Mouse (Mus musculus) megakaryocyte, adult 5-6 weeks (primary cell): ENCODE data around the gene Kifc3. TPM values are rescaled to one million over a fixed set of nuclear protein-coding genes. Genes with fewer than 3 reads are reported as not detected.

Source experiments
- ATAC-seq: 2 replicates; pipeline ENCODE4 v1.8.0; 2016; ENCODE audit warnings: mild to moderate bottlenecking, inconsistent platforms; ENCODE audit not compliant: poor library complexity, severe bottlenecking
- total RNA-seq, 2 experiments: library from RNA; stranded (forward) in 1 of 2; stranded (reverse) in 1 of 2; fragments of 153-499, 151-499 nt in 1 of 2; fragments of 221-1000, 200-1000 nt in 1 of 2; gene quantifications; 2 replicates each; pipeline versions ENCODE4 v1.2.3 to v1.2.4; 2015 to 2017

The Kifc3 gene
- total RNA-seq, 2 experiments from 2014 or later, result 2.3 to 15.1 TPM

DNA sequence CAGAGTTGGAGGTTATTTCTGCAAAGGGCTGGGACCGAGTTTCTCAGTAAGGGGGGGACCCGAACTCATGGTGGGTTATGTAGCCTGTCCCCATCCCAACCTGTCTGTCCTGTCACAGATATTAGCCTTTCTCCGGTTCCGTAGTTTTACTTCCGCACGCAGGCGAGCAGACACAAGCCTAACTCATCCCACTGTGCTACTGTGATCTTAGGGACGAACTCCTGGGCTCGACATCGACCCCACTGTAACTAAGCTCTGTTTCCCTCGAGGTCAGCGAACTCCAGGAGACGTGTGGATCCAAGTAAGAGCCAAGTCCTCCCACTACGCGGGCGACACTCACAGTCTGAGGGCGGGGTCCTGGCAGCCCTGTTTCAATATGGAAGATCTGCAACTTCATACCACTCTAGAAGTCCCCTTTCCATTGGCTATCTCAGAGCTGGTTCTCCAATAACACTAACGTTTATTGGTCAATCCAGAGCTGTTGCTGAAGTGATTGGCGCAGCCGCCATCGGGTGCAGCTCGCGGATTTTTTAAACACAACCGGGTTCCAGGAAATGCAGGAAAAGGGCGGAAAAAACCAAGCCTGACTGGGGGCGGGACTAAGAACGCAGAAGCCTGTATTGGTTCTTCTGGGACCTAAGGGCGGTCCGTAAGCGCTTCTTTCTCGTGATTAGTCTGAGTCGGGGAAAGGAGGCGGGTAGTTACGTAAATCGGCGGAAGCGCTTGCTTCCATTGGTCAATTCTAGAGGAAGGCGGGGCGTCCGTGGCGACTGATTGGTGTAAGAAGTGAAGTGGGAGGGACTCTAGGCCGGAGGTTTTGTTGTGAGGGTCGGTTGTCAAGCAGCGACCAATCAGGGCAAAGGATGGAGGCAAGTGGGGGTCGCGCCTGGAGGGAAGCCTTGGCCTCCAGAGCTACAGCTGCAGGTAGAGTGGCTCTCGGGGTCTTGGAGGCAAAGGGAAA lies 122.0 kb downstream of the Kifc3 start, which contains the start of gene Katnb1:
TSS of gene Katnb1 (plus strand) at position 806 of the 961 bp plus-strand sequence.
- ATAC-seq, result peak; percentile 84

DNA sequence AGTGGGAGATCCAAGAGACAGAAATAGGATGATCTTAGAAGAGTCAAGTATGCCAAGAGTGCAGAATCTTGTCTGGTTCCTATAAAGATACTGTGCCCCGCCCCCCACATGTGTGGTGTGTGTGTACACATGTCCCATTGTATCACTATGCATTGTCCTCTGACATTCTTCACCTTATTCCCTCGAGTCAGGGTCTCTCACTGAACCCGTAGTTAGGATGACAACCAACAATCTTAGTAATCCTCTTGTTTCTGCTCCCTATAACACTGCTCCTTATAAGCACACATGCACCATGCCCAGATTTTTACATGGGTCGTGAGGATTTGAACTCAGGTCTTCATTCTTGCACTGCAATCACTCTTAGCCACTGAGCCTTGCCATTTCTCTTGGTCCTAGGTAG lies 123.3 kb downstream of the Kifc3 start:
- no peak for ATAC-seq

DNA sequence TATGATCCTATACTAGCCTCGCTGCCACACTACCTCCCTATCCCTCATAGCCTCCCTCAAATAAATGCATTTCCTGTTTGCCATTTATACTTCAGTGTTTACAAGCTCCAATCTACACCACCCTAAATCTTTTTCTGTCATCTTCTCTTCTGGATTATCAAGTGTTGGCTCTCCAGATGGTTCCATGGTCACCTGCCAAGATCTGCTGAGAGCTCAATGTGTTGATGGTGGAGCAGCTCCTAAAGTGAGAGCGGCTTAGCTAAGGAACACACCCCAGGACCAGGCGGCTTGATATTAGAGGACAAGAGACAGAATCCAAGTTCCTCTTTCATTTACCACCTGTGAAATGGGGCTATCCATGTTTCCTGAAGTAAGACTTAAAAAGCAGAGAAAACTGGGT lies 124.6 kb downstream of the Kifc3 start:
- ATAC-seq, result no peak

DNA sequence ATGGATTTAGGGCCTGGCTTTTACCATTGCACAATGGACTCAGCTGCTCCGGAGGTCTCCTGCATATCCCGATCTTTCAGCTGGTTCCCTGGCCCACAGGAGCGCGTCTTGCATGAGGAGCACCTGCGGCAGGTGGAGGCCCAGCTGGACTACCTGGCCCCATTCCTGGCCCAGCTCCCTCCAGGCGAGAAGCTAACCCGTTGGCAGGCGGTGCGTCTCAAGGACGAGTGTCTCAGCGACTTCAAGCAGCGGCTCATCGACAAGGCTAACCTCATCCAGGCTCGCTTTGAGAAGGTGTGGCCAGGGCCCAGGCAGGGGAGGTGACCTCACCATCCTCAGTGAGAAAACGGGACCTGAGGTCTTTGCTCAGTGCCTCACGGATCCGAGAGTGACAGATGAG lies 126.5 kb downstream of the Kifc3 start:
- no peak for ATAC-seq

DNA sequence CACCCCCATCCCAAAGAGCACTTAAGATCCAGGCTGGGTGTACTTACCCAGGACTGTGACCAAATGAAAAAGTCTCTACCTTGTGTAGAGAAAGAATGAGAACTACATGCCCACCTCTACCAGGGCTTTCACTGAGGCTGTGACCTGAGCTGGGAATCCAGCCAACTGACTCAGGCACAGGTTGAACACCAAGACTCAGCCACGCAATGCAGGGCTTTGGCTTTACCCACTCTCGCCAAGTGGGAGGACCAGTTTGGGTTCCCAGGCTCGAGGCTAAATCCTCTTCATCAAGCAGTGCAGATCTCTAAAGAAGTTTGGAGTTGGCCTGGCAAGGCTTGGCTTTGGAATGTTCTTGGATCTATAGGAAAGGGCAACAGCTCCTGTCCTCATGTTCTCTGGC lies 127.1 kb downstream of the Kifc3 start:
- ATAC-seq, result no peak

DNA sequence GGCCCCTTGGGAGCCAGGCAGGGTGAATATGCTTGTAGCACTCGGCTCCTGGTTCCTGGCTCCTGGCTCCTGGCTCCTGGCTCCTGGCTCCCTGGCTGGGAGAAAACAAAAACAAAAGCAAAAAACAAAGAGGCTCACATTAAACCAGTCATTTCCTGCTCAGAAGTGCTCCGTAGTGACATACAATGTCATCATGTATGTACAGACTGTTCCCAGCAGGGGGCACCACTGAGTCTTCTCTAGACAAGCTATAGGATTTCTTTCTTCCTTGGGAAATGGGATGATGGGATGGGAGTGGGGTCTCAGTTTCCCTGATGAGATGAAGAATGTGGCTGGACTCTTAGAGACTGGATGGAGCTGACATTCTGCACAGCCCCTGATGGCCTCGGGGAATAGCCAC lies 135.0 kb downstream of the Kifc3 start:
- ATAC-seq, result peak; percentile 86

DNA sequence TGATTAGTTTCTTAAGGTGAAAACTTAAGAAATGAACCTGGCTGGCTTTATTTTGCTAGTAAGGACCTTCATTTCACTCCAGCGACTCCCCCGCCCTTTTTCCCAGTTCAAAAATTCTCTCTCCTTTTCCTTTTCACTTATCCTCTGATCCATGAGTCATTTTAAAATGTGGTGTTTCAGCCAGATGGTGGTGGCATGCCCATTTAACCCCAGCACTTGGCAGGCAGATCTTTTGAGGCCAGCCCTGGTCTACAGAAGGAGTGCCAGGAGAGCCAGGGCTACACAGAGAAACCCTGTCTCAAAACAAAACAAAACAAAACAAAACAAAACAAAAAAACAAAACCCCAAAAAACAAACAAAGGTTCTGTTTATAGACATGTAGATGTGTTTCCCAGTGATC lies 138.1 kb downstream of the Kifc3 start:
- ATAC-seq, result no peak

DNA sequence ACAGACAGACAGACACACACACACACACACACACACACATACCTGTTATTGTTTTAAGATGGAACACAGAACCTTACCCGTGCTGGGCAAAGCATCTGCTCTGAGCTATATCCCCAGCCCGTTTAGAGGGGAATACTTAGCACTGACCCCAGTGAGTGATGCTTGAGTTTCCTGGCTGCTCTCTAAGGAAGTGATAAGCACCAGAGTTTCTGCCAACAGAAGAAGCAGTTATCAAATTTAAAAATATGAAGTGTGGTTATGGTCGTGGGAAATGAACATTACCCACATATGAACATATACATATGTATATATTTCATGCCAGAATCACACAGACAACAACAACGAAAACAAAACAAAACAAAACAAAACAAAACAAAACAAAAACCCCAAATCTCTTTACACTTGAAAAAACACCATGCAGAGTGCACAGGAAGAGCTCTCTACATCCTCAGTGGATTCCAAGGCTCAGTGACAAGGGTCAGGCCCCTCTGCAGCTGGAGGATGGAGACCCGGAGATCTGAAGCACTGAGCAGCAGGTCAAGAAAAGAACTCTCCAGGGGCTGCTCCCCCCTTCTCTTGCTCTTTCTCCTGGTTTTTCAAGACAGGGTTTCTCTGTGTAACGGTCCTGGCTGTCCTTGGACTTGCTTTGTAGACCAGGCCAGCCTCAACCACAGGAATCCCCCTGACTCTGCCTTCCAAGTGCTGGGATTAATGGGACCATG lies 142.6 kb downstream of the Kifc3 start:
- no peak for ATAC-seq

DNA sequence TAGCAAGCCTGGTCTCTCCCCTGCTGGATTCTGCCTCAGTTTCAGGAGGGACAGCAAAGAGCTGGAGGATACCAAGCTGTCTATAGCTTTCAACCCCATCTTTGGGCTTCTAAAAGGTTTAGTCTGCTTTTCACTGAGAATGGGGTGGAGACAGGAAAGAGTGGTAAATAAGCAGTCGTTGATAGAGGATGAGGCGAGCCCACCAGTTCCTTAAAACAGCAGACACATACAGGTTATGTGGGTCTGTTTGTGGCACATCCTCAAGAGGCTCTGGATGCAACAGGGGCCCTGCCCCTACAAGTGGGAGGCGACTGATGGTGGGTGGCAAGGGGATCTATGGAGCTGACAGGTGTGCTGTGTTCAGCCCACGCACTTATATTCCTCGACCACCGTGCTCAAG lies 144.0 kb downstream of the Kifc3 start:
- peak; percentile 48; the same call in 1 of the 2 replicates for ATAC-seq

DNA sequence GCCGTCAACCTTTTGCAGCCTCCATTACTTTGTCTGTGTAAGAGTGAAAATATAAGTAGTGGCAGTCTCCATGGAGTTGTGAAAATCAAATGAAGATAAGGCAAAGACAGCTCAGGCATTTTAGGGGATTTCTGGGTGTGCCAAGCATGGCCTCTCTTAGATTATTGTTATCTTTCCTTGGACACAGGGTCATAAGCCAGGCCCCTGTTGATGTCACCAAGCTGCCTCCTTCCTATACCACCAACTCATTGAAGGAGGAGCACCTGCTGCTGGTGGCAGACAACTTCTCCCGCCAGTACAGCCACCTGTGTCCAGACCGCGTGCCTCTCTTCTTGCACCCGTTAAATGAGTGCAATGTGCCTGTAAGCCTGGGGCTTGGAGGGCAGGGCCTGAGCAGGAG lies 146.2 kb downstream of the Kifc3 start:
- ATAC-seq, result no peak

DNA sequence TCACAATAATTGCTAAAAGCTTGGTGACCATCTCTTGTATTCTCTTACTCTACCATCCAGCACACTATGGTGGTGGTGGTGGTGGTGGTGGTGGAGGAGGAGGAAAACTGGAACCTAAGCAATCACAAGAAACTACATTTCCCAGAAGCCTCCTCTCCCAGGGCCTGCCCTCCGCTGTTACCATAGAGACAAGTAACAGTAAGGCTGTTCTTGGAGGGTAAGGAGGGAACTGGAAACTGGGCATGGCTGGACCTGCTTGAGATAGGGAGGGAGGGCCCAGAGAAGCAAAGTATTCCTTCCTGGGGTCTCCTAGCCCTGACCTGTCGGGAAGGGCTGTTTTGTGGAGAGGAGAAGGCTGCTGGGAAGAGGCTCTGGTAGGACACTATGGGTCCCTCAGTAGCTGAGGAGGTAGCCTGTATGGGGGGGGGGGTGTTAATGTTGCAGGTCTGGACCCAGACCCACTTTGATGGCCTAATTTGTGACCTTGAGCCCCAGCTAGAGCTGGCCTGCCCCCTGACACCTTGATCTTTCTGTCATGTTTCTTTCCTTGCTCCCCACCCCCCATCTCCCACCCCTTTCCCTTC lies 147.6 kb downstream of the Kifc3 start, which contains the start of gene Drc7:
TSS of gene Drc7 (plus strand) at position 177 of the 584 bp plus-strand sequence.
- ATAC-seq, result peak; percentile 83

DNA sequence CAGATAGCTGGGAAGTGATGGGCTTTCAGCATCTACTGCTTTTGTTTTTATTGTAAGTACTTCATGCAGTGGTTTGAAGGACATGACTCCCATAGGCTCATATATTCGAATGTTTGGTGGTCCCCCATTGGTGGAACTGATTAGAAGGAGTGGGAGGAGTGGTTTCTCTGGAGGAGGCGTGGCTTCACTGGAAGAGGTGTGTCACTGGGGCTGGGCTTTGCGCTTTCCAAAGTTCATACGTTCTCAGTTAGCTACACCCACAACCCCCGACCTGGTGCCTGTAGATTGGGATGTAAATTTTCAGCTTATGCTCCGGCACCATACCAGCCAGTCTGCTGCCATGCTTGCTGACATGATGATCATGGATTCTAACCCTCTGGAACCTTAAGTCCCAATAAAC lies 148.2 kb downstream of the Kifc3 start:
- ATAC-seq, result no peak

Other genes with a start within 250 kb of the Kifc3 start
- 7.3 and 7.8 TPM in 2 replicates for gene Adgrg1, start 228.1 kb downstream of the Kifc3 start, total RNA-seq (2015)
- gene Adgrg1, start 228.1 kb downstream of the Kifc3 start, total RNA-seq (2017), result 2.8 and 14.0 TPM in 2 replicates
- gene Adgrg3, start 185.1 kb downstream of the Kifc3 start, total RNA-seq (2015), result 15.5 and 21.6 TPM in 2 replicates
- 28.8 and 38.7 TPM in 2 replicates for gene Adgrg3, start 185.1 kb downstream of the Kifc3 start, total RNA-seq (2017)
- gene Drc7, start 147.7 kb downstream of the Kifc3 start, total RNA-seq (2015), result 0.38 and 0.52 TPM in 2 replicates
- gene Drc7, start 147.7 kb downstream of the Kifc3 start, total RNA-seq (2017), result 0.18 and 0.33 TPM in 2 replicates
- gene Katnb1, start 121.6 kb downstream of the Kifc3 start, total RNA-seq (2015), result 3.7 and 6.7 TPM in 2 replicates
- gene Katnb1, start 121.6 kb downstream of the Kifc3 start, total RNA-seq (2017), result 15.6 and 21.8 TPM in 2 replicates
- 0.96 TPM in 1 of 2 replicates, not detected in the other for gene Cngb1, start 103.8 kb upstream of the Kifc3 start, total RNA-seq (2015)
- 0.20 TPM in 1 of 2 replicates, not detected in the other for gene Cngb1, start 103.8 kb upstream of the Kifc3 start, total RNA-seq (2017)
- gene Tepp, start 107.8 kb upstream of the Kifc3 start, total RNA-seq (2015), result 0.36 TPM in 1 of 2 replicates, not detected in the other
- not detected in 2 replicates for gene Tepp, start 107.8 kb upstream of the Kifc3 start, total RNA-seq (2017)
- gene Zfp319, start 129.1 kb upstream of the Kifc3 start, total RNA-seq (2015), result 5.6 and 6.7 TPM in 2 replicates
- 3.7 and 4.2 TPM in 2 replicates for gene Zfp319, start 129.1 kb upstream of the Kifc3 start, total RNA-seq (2017)
- 28.2 and 32.4 TPM in 2 replicates for gene Usb1, start 129.5 kb upstream of the Kifc3 start, total RNA-seq (2015)
- 29.0 and 29.5 TPM in 2 replicates for gene Usb1, start 129.5 kb upstream of the Kifc3 start, total RNA-seq (2017)
- not detected in 2 replicates for gene Mmp15, start 149.5 kb upstream of the Kifc3 start, total RNA-seq (2015)
- not detected in 2 replicates for gene Mmp15, start 149.5 kb upstream of the Kifc3 start, total RNA-seq (2017)
- gene Cfap20, start 232.1 kb upstream of the Kifc3 start, total RNA-seq (2015), result 45.0 and 53.8 TPM in 2 replicates
- 28.4 and 34.7 TPM in 2 replicates for gene Cfap20, start 232.1 kb upstream of the Kifc3 start, total RNA-seq (2017)